9 mouse cellular contexts compared by ENCODE assay signal in genomic region chr16:37814383-37814971, GRCm38 (mm10). TPM values are rescaled to one million over a fixed set of nuclear protein-coding genes. Genes with fewer than 3 reads are reported as not detected.
A peak's percentile ranks its signal among the peaks of the same experiment; 100 is the strongest.
DNase-seq lines count a peak whose midpoint lies in the region; ATAC-seq and TF ChIP-seq lines count a peak whose summit lies in the region.
"Had no signal": no experiment of that assay in that cellular context is flagged by ENCODE, and none has a peak within 500 bp of the region (broad histone marks: within the 10 kb centered on the region; RNA-seq: fewer than 3 reads in every experiment).

No protein-coding gene starts in this region.

- peak overlapping the region; percentile 51 to 83 for H3K27ac ChIP-seq in heart, embryonic 14.5 days (replicated peaks in 1 of 2; ENCODE audit: control insufficient read depth in 1 of 2, insufficient read depth in 1 of 2, low read depth in 2 of 2, low read length in 2 of 2)
- peak overlapping the region; percentile 75 for H3K27ac ChIP-seq in kidney, postnatal 0 days
- peak overlapping the region; percentile 58; the same call in 1 of the 2 replicates for H3K27ac ChIP-seq in liver, embryonic 12.5 days
- peak overlapping the region; percentile 80 for H3K27ac ChIP-seq in stomach, embryonic 16.5 days (ENCODE audit: low read length)

- no peak overlapping the region for H3K4me2 ChIP-seq in heart, embryonic 14.5 days (ENCODE audit: low read length)
- no peak overlapping the region; the same call in 1 of the 2 replicates for H3K4me2 ChIP-seq in kidney, postnatal 0 days (ENCODE audit: low read length)
- peak overlapping the region; percentile 33 for H3K4me2 ChIP-seq in liver, embryonic 12.5 days
- H3K4me2 ChIP-seq in stomach, embryonic 16.5 days (ENCODE audit: low read depth, low read length), result no peak overlapping the region

- H3K9me3 ChIP-seq in heart, embryonic 14.5 days (ENCODE audit: control insufficient read depth, low read length), result no peaks in the 10 kb centered on the region
- H3K9me3 ChIP-seq in kidney, postnatal 0 days (replicated peaks; ENCODE audit: low read length), result no peaks in the 10 kb centered on the region
- no peaks in the 10 kb centered on the region for H3K9me3 ChIP-seq in liver, embryonic 12.5 days (replicated peaks)
- no peaks in the 10 kb centered on the region for H3K9me3 ChIP-seq in stomach, embryonic 16.5 days (replicated peaks; ENCODE audit: control insufficient read depth, low read length)

- H3K27me3 ChIP-seq in heart, embryonic 14.5 days (ENCODE audit: control insufficient read depth, insufficient read depth, low read length), result no peaks in the 10 kb centered on the region
- H3K27me3 ChIP-seq in kidney, postnatal 0 days (ENCODE audit: insufficient read depth, low read length), result no peaks in the 10 kb centered on the region
- H3K27me3 ChIP-seq in liver, embryonic 12.5 days (replicated peaks), result no peaks in the 10 kb centered on the region
- H3K27me3 ChIP-seq in stomach, embryonic 16.5 days (ENCODE audit: control insufficient read depth, insufficient read depth, low read length), result no peaks in the 10 kb centered on the region

- peak; percentile 86 for ATAC-seq in heart, embryonic 14.5 days (ENCODE audit: insufficient number of reproducible peaks, insufficient read depth, low FRiP score, low read depth)
- peak; percentile 96 for ATAC-seq in kidney, postnatal 0 days (replicated peaks; ENCODE audit: low FRiP score, low read depth)
- peak; percentile 81 for ATAC-seq in liver, embryonic 12.5 days
- ATAC-seq in stomach, embryonic 16.5 days (ENCODE audit: insufficient read depth, low FRiP score), result peak; percentile 92

- peak; percentile 43 for DNase-seq in CD4-positive helper T cell, adult 2 months (ENCODE audit: low read depth, low spot score)
- DNase-seq in adrenal gland, postnatal 25 days, result peak; percentile 62
- DNase-seq in fat pad, adult 2 months (ENCODE audit: extremely low read depth, low read depth, low spot score), result peak; percentile 31
- DNase-seq in kidney, postnatal 0 days (ENCODE audit: low spot score), result peak; percentile 98
- DNase-seq in neural tube, embryonic 10.5 days (ENCODE audit: extremely low spot score, low spot score), result peak; percentile 63

- TF ChIP-seq CTCF in kidney, postnatal 0 days (IDR thresholded peaks at IDR 0.05; ENCODE audit: low read depth), result peak; percentile 73

- WGBS in heart, embryonic 14.5 days, result 25% methylated on average over 7 of the region's 7 CpGs
- WGBS in kidney, postnatal 0 days, result 7% methylated on average over 7 of the region's 7 CpGs
- 32% methylated on average over 6 of the region's 7 CpGs for WGBS in liver, embryonic 12.5 days (ENCODE audit: insufficient replicate concordance)
- 19% methylated on average over 7 of the region's 7 CpGs for WGBS in stomach, embryonic 16.5 days

- peaks cover 52% of the 10 kb centered on the region for H3K36me3 ChIP-seq in heart, embryonic 14.5 days (ENCODE audit: control insufficient read depth, insufficient read depth, low read length)
- H3K36me3 ChIP-seq in kidney, postnatal 0 days (ENCODE audit: insufficient read depth, low read length), result peaks cover 13% of the 10 kb centered on the region; the same call in 1 of the 2 replicates
- H3K36me3 ChIP-seq in liver, embryonic 12.5 days, result peaks cover 5% of the 10 kb centered on the region; the same call in 1 of the 2 replicates
- peaks cover 6% of the 10 kb centered on the region for H3K36me3 ChIP-seq in stomach, embryonic 16.5 days (ENCODE audit: control insufficient read depth, insufficient read depth, low read length)

- peaks cover 16 to 33% of the 10 kb centered on the region in 2 experiments for H3K4me1 ChIP-seq in heart, embryonic 14.5 days (ENCODE audit: control insufficient read depth in 2 of 2, insufficient read depth in 2 of 2, low read length in 2 of 2)
- H3K4me1 ChIP-seq in kidney, postnatal 0 days (replicated peaks; ENCODE audit: insufficient read depth, low read length), result peaks cover 22% of the 10 kb centered on the region
- H3K4me1 ChIP-seq in liver, embryonic 12.5 days, result peaks cover 20% of the 10 kb centered on the region
- peaks cover 28% of the 10 kb centered on the region for H3K4me1 ChIP-seq in stomach, embryonic 16.5 days (ENCODE audit: control insufficient read depth, insufficient read depth, low read length)

- H3K4me3 ChIP-seq in heart, embryonic 14.5 days (ENCODE audit: control insufficient read depth in 1 of 2, insufficient read depth in 1 of 2, low read depth in 1 of 2, low read length in 2 of 2), result no peak overlapping the region
- H3K4me3 ChIP-seq in kidney, postnatal 0 days (replicated peaks; ENCODE audit: low read depth, low read length), result no peak overlapping the region
- 0 out of 2 replicates have a peak overlapping the region, but pooled peaks have one; percentile 0 for H3K4me3 ChIP-seq in liver, embryonic 12.5 days
- no peak overlapping the region for H3K4me3 ChIP-seq in stomach, embryonic 16.5 days (replicated peaks; ENCODE audit: low read length)
- H3K4me3 ChIP-seq: erythroblast, embryonic 14.5 days had no signal

- no peak overlapping the region; the same call in 1 of the 2 replicates for H3K9ac ChIP-seq in heart, embryonic 14.5 days (ENCODE audit: low read length)
- no peak overlapping the region for H3K9ac ChIP-seq in kidney, postnatal 0 days (ENCODE audit: low read depth, low read length)
- no peak overlapping the region for H3K9ac ChIP-seq in liver, embryonic 12.5 days
- H3K9ac ChIP-seq in stomach, embryonic 16.5 days (ENCODE audit: low read length), result no peak overlapping the region

RNA-seq across cellular contexts. Expression of gene Fstl1, which starts 37.8 kb away (rescaled TPM):
- 45.8 and 46.1 TPM in 2 replicates for total RNA-seq in adrenal gland, postnatal 25 days (2021)
- 537 and 600 TPM in 2 replicates for polyA plus RNA-seq in heart, embryonic 14.5 days (2014; fragmentation: Nextera tagmentation; extraction: Ambion mirVana)
- polyA plus RNA-seq in kidney, postnatal 0 days (2015; fragmentation: Nextera tagmentation; extraction: Ambion mirVana), result 641 and 681 TPM in 2 replicates
- 44.7 and 54.2 TPM in 2 replicates for polyA plus RNA-seq in liver, embryonic 12.5 days (2016; fragmentation: Nextera tagmentation; extraction: Ambion mirVana)
- 417 and 440 TPM in 2 replicates for polyA plus RNA-seq in stomach, embryonic 16.5 days (2015; fragmentation: Nextera tagmentation; extraction: Ambion mirVana)

RNA-seq across cellular contexts. Expression of gene Gm36028, which starts 46.5 kb away (rescaled TPM):
- total RNA-seq in adrenal gland, postnatal 25 days (2021), result 0.27 TPM in 1 of 2 replicates, not detected in the other
- 3.3 and 4.9 TPM in 2 replicates for polyA plus RNA-seq in heart, embryonic 14.5 days (2014; fragmentation: Nextera tagmentation; extraction: Ambion mirVana)
- 1.9 and 2.8 TPM in 2 replicates for polyA plus RNA-seq in kidney, postnatal 0 days (2015; fragmentation: Nextera tagmentation; extraction: Ambion mirVana)
- polyA plus RNA-seq in liver, embryonic 12.5 days (2016; fragmentation: Nextera tagmentation; extraction: Ambion mirVana), result not detected in 2 replicates
- polyA plus RNA-seq in stomach, embryonic 16.5 days (2015; fragmentation: Nextera tagmentation; extraction: Ambion mirVana), result 0.72 and 1.4 TPM in 2 replicates
- polyA plus RNA-seq: erythroblast, embryonic 14.5 days had no signal

RNA-seq across cellular contexts. Expression of gene Lrrc58, which starts 53.7 kb away (rescaled TPM):
- 150 and 193 TPM in 2 replicates for total RNA-seq in adrenal gland, postnatal 25 days (2021)
- polyA plus RNA-seq in heart, embryonic 14.5 days (2014; fragmentation: Nextera tagmentation; extraction: Ambion mirVana), result 41.8 and 42.6 TPM in 2 replicates
- 54.1 and 58.8 TPM in 2 replicates for polyA plus RNA-seq in kidney, postnatal 0 days (2015; fragmentation: Nextera tagmentation; extraction: Ambion mirVana)
- 22.0 and 22.2 TPM in 2 replicates for polyA plus RNA-seq in liver, embryonic 12.5 days (2016; fragmentation: Nextera tagmentation; extraction: Ambion mirVana)
- 40.1 and 41.8 TPM in 2 replicates for polyA plus RNA-seq in stomach, embryonic 16.5 days (2015; fragmentation: Nextera tagmentation; extraction: Ambion mirVana)

Comparison
In these comparisons a context has a peak if more than half of its experiments do, and no peak if none do; other contexts are left out.
1. DNase-seq: peak in every context shown above with its lines; median percentile 98 in kidney, postnatal 0 days; 63 in neural tube, embryonic 10.5 days; 62 in adrenal gland, postnatal 25 days; 43 in CD4-positive helper T cell, adult 2 months; 31 in fat pad, adult 2 months.